Mouse (Mus musculus): ENCODE measurements around the gene Ccser2. TPM values are rescaled to one million over a fixed set of nuclear protein-coding genes. Genes with fewer than 3 reads are reported as not detected.
A peak's percentile ranks its signal among the peaks of the same experiment; 100 is the strongest.

Ccser2 gene
- polyA plus RNA-seq, 1 experiment from 2014 or later: 108 TPM

GRCm38 (mm10) chr14:36900883-36901282 is 67.7 kb downstream of the Ccser2 start:
- no peak overlapping the region for H3K4me2 ChIP-seq (ENCODE audit: low read length)
- H3K36me3 ChIP-seq (ENCODE audit: control insufficient read depth, insufficient read depth, low read length): peaks cover 11% of the 10 kb centered on the region; the same call in 1 of the 2 replicates

GRCm38 (mm10) chr14:36894701-36895100 is 73.9 kb downstream of the Ccser2 start:
- Histone ChIP-seq H3K9ac (ENCODE audit: low read depth, low read length) (no peak overlapping the region), H3K36me3 (ENCODE audit: control insufficient read depth, insufficient read depth, low read length) (0 out of 2 replicates have a peak, but pooled peaks cover 6% of the 10 kb centered on the region), H3K27me3 (replicated peaks; ENCODE audit: control insufficient read depth, insufficient read depth, low read length) (no peaks in the 10 kb centered on the region), H3K27ac (ENCODE audit: low read depth, low read length) (no peak overlapping the region), H3K4me3 (ENCODE audit: low read length) (no peak overlapping the region), H3K4me2 (ENCODE audit: low read length) (no peak overlapping the region), H3K4me1 (ENCODE audit: control insufficient read depth, insufficient read depth, low read depth, low read length) (no peaks in the 10 kb centered on the region), H3K9me3 (ENCODE audit: control insufficient read depth, low read length) (no peaks in the 10 kb centered on the region)
- no peak for ATAC-seq
- 87% methylated on average over 3 of the region's 3 CpGs for WGBS

More at GRCm38 (mm10) chr14:36900883-36901282, 67.7 kb downstream of the Ccser2 start:
- Histone ChIP-seq H3K4me3 (ENCODE audit: low read length) (no peak overlapping the region), H3K9me3 (ENCODE audit: control insufficient read depth, low read length) (no peaks in the 10 kb centered on the region), H3K27me3 (replicated peaks; ENCODE audit: control insufficient read depth, insufficient read depth, low read length) (no peaks in the 10 kb centered on the region), H3K27ac (ENCODE audit: low read depth, low read length) (no peak overlapping the region), H3K4me1 (ENCODE audit: control insufficient read depth, insufficient read depth, low read depth, low read length) (no peaks in the 10 kb centered on the region; the same call in 1 of the 2 replicates), H3K9ac (ENCODE audit: low read depth, low read length) (no peak overlapping the region)
- ATAC-seq: no peak

DNA sequence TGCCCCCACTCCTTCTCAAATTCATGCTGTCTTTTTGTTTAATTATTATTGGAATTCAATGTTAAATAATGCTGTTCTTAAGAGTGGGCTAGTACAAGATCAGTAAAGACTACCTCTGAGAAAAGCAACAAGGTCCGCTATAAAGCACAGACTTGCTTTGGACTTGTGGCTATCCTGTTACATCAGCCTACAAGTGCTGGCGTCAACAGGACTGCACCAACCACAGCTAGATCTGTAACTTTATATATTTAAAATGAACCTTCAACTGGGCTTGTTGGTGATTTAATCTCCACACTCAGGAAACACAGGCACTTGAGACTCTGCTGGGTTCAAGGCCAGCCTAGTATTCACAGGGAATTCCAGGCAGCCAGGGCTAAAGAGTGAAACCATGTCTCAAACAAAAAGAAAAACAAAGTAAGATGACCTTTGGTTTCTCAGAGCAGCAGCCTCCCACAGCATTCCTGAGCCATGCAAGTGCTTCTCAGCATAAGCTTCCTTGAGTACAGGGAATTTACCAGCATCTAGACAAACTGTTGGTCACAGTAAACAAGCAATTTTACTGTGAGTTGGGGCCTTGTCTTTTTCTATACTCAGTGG is 75.7 kb downstream of the Ccser2 start:
- H3K36me3 ChIP-seq (ENCODE audit: control insufficient read depth, insufficient read depth, low read length): no peaks in the 10 kb centered on the region
- no peak overlapping the region for H3K27ac ChIP-seq (ENCODE audit: low read depth, low read length)
- no peak overlapping the region for H3K4me2 ChIP-seq (ENCODE audit: low read length)
- no peaks in the 10 kb centered on the region for H3K4me1 ChIP-seq (ENCODE audit: control insufficient read depth, insufficient read depth, low read depth, low read length)
- no peaks in the 10 kb centered on the region for H3K27me3 ChIP-seq (replicated peaks; ENCODE audit: control insufficient read depth, insufficient read depth, low read length)
- no peaks in the 10 kb centered on the region for H3K9me3 ChIP-seq (ENCODE audit: control insufficient read depth, low read length)
- H3K9ac ChIP-seq (ENCODE audit: low read depth, low read length): no peak overlapping the region
- no peak overlapping the region for H3K4me3 ChIP-seq (ENCODE audit: low read length)
- no peak for ATAC-seq
- 83% methylated on average over 2 of the region's 2 CpGs for WGBS

GRCm38 (mm10) chr14:36890130-36890529 is 78.4 kb downstream of the Ccser2 start:
- 72% methylated on average over 7 of the region's 7 CpGs for WGBS

GRCm38 (mm10) chr14:36885680-36886079 is 82.9 kb downstream of the Ccser2 start:
- Histone ChIP-seq H3K9me3 (ENCODE audit: control insufficient read depth, low read length) (no peaks in the 10 kb centered on the region), H3K4me1 (ENCODE audit: control insufficient read depth, insufficient read depth, low read depth, low read length) (no peaks in the 10 kb centered on the region), H3K4me2 (ENCODE audit: low read length) (no peak overlapping the region), H3K36me3 (ENCODE audit: control insufficient read depth, insufficient read depth, low read length) (peaks cover 6% of the 10 kb centered on the region), H3K27me3 (replicated peaks; ENCODE audit: control insufficient read depth, insufficient read depth, low read length) (no peaks in the 10 kb centered on the region), H3K4me3 (ENCODE audit: low read length) (no peak overlapping the region), H3K9ac (ENCODE audit: low read depth, low read length) (no peak overlapping the region), H3K27ac (ENCODE audit: low read depth, low read length) (no peak overlapping the region)
- ATAC-seq: no peak
- WGBS: 90% methylated on average over 5 of the region's 5 CpGs

More at GRCm38 (mm10) chr14:36890130-36890529, 78.4 kb downstream of the Ccser2 start:
- Histone ChIP-seq H3K4me3 (ENCODE audit: low read length) (no peak overlapping the region), H3K9me3 (ENCODE audit: control insufficient read depth, low read length) (no peaks in the 10 kb centered on the region), H3K4me1 (ENCODE audit: control insufficient read depth, insufficient read depth, low read depth, low read length) (no peaks in the 10 kb centered on the region), H3K27me3 (replicated peaks; ENCODE audit: control insufficient read depth, insufficient read depth, low read length) (no peaks in the 10 kb centered on the region), H3K36me3 (ENCODE audit: control insufficient read depth, insufficient read depth, low read length) (peaks cover under 1% of the 10 kb centered on the region), H3K27ac (ENCODE audit: low read depth, low read length) (no peak overlapping the region), H3K4me2 (ENCODE audit: low read length) (no peak overlapping the region), H3K9ac (ENCODE audit: low read depth, low read length) (no peak overlapping the region)
- peak; percentile 56; the same call in 1 of the 2 replicates for ATAC-seq

DNA sequence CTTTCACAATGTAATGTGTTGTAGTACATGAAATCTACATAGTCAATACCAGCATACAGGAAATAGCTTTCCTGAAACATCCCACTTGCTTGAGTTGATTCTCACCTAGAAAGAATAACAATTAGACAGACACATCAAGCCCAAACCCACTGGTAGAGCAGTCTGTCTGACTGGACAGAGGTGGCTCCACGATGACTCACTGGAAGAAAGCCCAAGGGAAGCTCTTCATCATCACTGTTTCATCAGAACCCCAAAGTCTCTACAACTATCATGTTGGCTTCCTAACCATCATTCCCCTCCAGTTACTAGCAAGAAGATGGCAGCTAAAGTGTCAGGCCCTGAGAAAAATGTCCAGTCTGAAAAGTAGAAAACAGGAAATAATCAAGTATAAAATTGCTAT is 83.5 kb downstream of the Ccser2 start:
- no peaks in the 10 kb centered on the region for H3K4me1 ChIP-seq (ENCODE audit: control insufficient read depth, insufficient read depth, low read depth, low read length)
- no peaks in the 10 kb centered on the region for H3K9me3 ChIP-seq (ENCODE audit: control insufficient read depth, low read length)
- peaks cover 6% of the 10 kb centered on the region for H3K36me3 ChIP-seq (ENCODE audit: control insufficient read depth, insufficient read depth, low read length)
- H3K9ac ChIP-seq (ENCODE audit: low read depth, low read length): no peak overlapping the region
- WGBS: 100% methylated on average over 1 of the region's 1 CpGs
- H3K4me2 ChIP-seq (ENCODE audit: low read length): no peak overlapping the region
- ATAC-seq: no peak
- H3K27me3 ChIP-seq (replicated peaks; ENCODE audit: control insufficient read depth, insufficient read depth, low read length): no peaks in the 10 kb centered on the region
- H3K27ac ChIP-seq (ENCODE audit: low read depth, low read length): no peak overlapping the region
- no peak overlapping the region for H3K4me3 ChIP-seq (ENCODE audit: low read length)

- H3K27me3 ChIP-seq (replicated peaks; ENCODE audit: control insufficient read depth, insufficient read depth, low read length): no peaks in the 10 kb centered on the region
- H3K36me3 ChIP-seq (ENCODE audit: control insufficient read depth, insufficient read depth, low read length): peaks cover 16% of the 10 kb centered on the region
- no peak overlapping the region for H3K27ac ChIP-seq (ENCODE audit: low read depth, low read length)
- H3K4me1 ChIP-seq (ENCODE audit: control insufficient read depth, insufficient read depth, low read depth, low read length): no peaks in the 10 kb centered on the region
- H3K9ac ChIP-seq (ENCODE audit: low read depth, low read length): no peak overlapping the region
- H3K4me2 ChIP-seq (ENCODE audit: low read length): no peak overlapping the region
- ATAC-seq: no peak
- no peak overlapping the region for H3K4me3 ChIP-seq (ENCODE audit: low read length)
- WGBS: 63% methylated on average over 3 of the region's 3 CpGs
- H3K9me3 ChIP-seq (ENCODE audit: control insufficient read depth, low read length): no peaks in the 10 kb centered on the region
Observed at GRCm38 (mm10) chr14:36883576-36883975, 85.0 kb downstream of the Ccser2 start.

GRCm38 (mm10) chr14:36870257-36870656 is 98.3 kb downstream of the Ccser2 start:
- Histone ChIP-seq H3K4me1 (ENCODE audit: control insufficient read depth, insufficient read depth, low read depth, low read length) (no peaks in the 10 kb centered on the region; the same call in 1 of the 2 replicates), H3K4me2 (ENCODE audit: low read length) (no peak overlapping the region), H3K36me3 (ENCODE audit: control insufficient read depth, insufficient read depth, low read length) (no peaks in the 10 kb centered on the region), H3K27ac (ENCODE audit: low read depth, low read length) (peak overlapping the region; percentile 12; the same call in 1 of the 2 replicates), H3K9ac (ENCODE audit: low read depth, low read length) (no peak overlapping the region), H3K27me3 (replicated peaks; ENCODE audit: control insufficient read depth, insufficient read depth, low read length) (no peaks in the 10 kb centered on the region), H3K4me3 (ENCODE audit: low read length) (no peak overlapping the region), H3K9me3 (ENCODE audit: control insufficient read depth, low read length) (no peaks in the 10 kb centered on the region)
- peak; percentile 82 for ATAC-seq
- 22% methylated on average over 6 of the region's 6 CpGs for WGBS

- H3K27me3 ChIP-seq (replicated peaks; ENCODE audit: control insufficient read depth, insufficient read depth, low read length): no peaks in the 10 kb centered on the region
- no peak overlapping the region for H3K27ac ChIP-seq (ENCODE audit: low read depth, low read length)
- H3K36me3 ChIP-seq (ENCODE audit: control insufficient read depth, insufficient read depth, low read length): no peaks in the 10 kb centered on the region
- H3K4me1 ChIP-seq (ENCODE audit: control insufficient read depth, insufficient read depth, low read depth, low read length): no peaks in the 10 kb centered on the region; the same call in 1 of the 2 replicates
- no peaks in the 10 kb centered on the region for H3K9me3 ChIP-seq (ENCODE audit: control insufficient read depth, low read length)
- no peak overlapping the region for H3K4me3 ChIP-seq (ENCODE audit: low read length)
- ATAC-seq: no peak
- H3K4me2 ChIP-seq (ENCODE audit: low read length): no peak overlapping the region
- WGBS: 75% methylated on average over 14 of the region's 14 CpGs
- no peak overlapping the region for H3K9ac ChIP-seq (ENCODE audit: low read depth, low read length)
Observed at GRCm38 (mm10) chr14:36868769-36869362, 99.7 kb downstream of the Ccser2 start.
